Mouse (Mus musculus) neural tube, embryonic 13.5 days (tissue): Measurements from ENCODE around the gene Nebl. TPM values are rescaled to one million over a fixed set of nuclear protein-coding genes. Genes with fewer than 3 reads are reported as not detected.
A peak's percentile ranks its signal among the peaks of the same experiment; 100 is the strongest.

ENCODE experiments used
- ATAC-seq: fragments of 200-750 bp; cut with Nextera tagmentation; 2 replicates; pipeline ENCODE4 v1.8.0; 2017; ENCODE audit warnings: low read depth, mild to moderate bottlenecking, moderate TSS enrichment, moderate library complexity
- H3K27ac ChIP-seq: fragments of 300-500 bp; sonication (generic); replicated peaks from 2 replicates; pipeline ENCODE4 v1.5.1; 2015; ENCODE audit warnings: moderate library complexity, mild to moderate bottlenecking, inconsistent platforms
- H3K27me3 ChIP-seq: fragments of 300-500 bp; sonication (generic); 2 replicates; pipeline ENCODE4 v1.6.1; 2015; ENCODE audit warnings: mild to moderate bottlenecking, inconsistent platforms
- H3K36me3 ChIP-seq: fragments of 300-500 bp; sonication (generic); 2 replicates; pipeline ENCODE4 v1.6.1; 2015; ENCODE audit warnings: mild to moderate bottlenecking, inconsistent platforms
- H3K4me1 ChIP-seq: fragments of 300-500 bp; sonication (generic); replicated peaks from 2 replicates; pipeline ENCODE4 v1.6.1; 2015; ENCODE audit warnings: inconsistent platforms
- H3K4me2 ChIP-seq: fragments of 300-500 bp; sonication (generic); 2 replicates; pipeline ENCODE4 v1.6.1; 2015; ENCODE audit warnings: inconsistent platforms, mild to moderate bottlenecking, moderate library complexity
- H3K4me3 ChIP-seq: fragments of 300-500 bp; sonication (generic); 2 replicates; pipeline ENCODE4 v1.5.1; 2015; ENCODE audit warnings: mild to moderate bottlenecking, inconsistent platforms
- H3K9ac ChIP-seq: fragments of 300-500 bp; sonication (generic); 2 replicates; pipeline ENCODE4 v1.6.1; 2015; ENCODE audit warnings: moderate library complexity, mild to moderate bottlenecking, inconsistent platforms
- H3K9me3 ChIP-seq: fragments of 300-500 bp; sonication (generic); 2 replicates; pipeline ENCODE4 v1.6.1; 2016; ENCODE audit warnings: inconsistent platforms
- WGBS: fragments of 180-500 bp; shearing (Covaris S2); methylation state at CpG from one replicate; pipeline ENCODE4 v1.1.7; 2015; 5-methylcytosine and 5-hydroxymethylcytosine counted together
- polyA plus RNA-seq: library from polyadenylated mRNA; unstranded; fragments of >200 nt; fragmentation: Nextera tagmentation; extraction: Ambion mirVana; gene quantifications from 2 replicates; pipeline ENCODE4 v1.2.1, GENCODE M21; 2015

The Nebl gene
- polyA plus RNA-seq: 9.2 and 10.9 TPM in 2 replicates

DNA sequence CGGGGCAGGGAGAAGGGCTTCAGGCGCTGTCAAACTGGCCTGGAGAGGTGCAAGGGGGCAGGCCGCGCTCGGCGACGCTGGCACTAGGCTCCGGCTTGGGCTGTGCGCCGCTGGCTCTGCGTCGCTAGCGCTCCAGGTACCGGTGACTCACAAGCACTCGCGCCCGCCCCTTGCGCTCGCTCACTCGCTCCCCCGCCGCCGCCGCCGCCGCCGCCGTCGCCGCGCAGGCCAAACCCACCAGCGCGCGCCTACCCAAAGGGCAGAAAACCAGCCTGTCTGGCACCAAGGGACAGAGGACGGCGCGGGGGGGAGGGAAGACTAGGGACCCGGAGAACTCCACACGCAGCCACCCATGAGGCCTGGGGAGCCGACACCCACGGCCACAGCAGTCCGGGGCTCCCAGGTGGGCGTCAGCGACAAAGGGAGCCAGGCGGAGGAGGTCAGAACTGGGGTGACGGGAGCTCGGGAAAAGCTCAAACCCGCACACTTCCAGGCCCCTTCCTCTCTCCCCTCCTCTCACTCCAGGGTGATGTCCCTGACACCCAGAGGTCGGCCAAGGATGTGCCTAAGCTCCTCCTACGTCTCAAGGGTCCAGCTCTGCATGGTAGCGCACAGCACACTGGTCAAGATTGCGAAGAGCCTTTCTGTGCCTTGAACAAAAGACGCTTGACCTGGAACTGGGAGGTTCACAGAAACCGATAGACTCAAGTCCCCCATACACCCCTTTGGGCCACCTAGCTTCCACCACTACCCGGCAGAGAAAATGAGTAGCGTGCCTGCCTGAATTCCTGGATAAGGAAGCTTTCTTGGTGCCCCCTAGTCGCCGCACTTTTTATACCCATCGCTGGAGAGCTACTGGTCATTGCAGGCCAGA lies at the start of gene Nebl:
Nebl (minus strand) TSS at position 508 of the 874 bp plus-strand sequence.
- Histone ChIP-seq H3K27me3 (peaks cover 37% of the 10 kb centered on the region), H3K4me2 (peak within 1 kb of the TSS; percentile 81), H3K4me1 (peaks cover 24% of the 10 kb centered on the region), H3K4me3 (peak within 1 kb of the TSS; percentile 66), H3K9ac (peak within 1 kb of the TSS; percentile 85), H3K27ac (peak within 1 kb of the TSS; percentile 78), H3K36me3 (no peaks in the 10 kb centered on the region), H3K9me3 (no peaks in the 10 kb centered on the region)
- WGBS: under 1% methylated on average over 59 of the region's 59 CpGs
- ATAC-seq: peak; percentile 91

DNA sequence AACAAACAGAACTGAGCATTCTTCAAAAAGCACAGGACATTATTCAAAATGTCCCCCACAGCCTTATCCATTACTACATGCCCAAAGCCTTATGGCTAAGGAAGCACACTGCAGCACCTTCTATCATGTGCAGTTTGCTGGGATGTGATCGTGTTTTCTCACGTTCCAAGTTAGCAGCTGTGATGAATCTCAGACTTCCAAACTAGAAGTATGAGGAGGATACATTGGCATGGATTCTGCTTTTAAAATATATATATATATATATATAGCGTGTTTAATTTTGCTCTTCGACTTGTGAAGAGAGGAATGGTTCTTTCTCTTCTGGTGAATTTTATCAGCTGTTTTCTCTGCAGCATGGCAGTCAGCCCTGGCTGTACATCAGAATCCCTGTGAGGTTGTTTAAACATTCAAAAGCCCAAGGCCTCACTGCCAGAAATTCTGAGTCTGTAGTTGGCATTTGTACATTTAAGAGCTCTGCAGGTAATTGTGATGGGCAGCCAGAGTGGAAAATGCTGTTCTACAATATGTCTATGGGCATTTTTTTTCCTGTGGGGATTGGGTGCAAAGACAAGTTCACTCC lies 39.1 kb upstream of the Nebl start:
- Histone ChIP-seq H3K27me3 (no peaks in the 10 kb centered on the region), H3K4me1 (no peaks in the 10 kb centered on the region), H3K9ac (no peak overlapping the region), H3K4me3 (no peak overlapping the region), H3K36me3 (no peaks in the 10 kb centered on the region), H3K4me2 (no peak overlapping the region), H3K9me3 (no peaks in the 10 kb centered on the region), H3K27ac (no peak overlapping the region)
- no peak for ATAC-seq
- WGBS: 89% methylated on average over 4 of the region's 4 CpGs

DNA sequence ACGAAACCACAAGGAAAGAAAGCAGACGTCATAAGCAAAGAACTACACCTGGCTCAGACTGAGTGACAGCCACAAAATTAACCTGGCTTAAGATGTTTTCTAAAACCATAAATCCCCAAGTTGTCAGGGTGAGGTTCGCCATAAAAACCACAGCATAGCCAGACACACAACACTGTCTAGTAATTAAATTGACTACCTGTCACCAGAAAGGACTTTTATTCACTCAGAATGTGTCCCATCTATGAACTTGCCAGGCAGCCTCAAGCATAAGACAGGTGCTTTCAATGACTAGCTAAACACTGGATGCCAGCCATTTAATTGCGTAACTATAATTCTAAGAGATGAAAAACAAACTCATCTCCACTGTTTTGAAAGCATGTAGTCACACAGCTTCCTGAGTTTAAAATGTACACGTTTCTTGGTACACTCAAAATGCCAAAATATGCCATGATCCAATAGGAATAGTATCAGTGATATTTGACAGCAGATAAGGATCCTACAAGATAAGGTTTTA lies 38.0 kb upstream of the Nebl start:
- WGBS: 83% methylated on average over 5 of the region's 5 CpGs
- no peak for ATAC-seq

DNA sequence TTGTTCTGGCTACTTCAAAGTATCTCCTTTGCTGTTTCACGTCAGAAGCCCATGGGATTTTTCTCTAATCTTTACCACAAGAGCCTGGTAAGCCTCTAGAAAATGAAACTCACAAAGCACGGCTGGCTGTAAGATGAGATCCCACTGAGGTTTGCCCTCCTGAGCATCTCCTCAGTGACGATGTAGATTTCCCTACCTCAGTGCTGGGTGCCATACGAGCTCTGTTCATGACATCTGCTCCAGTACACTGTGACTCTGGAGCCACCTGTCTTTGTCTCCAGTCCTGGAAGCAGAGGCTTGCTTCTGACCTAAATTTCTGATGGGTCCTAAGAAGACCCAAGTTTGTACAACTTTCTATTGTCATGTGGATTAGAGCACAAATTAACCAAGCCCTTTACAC lies 25.0 kb upstream of the Nebl start:
- H3K9me3 ChIP-seq: no peaks in the 10 kb centered on the region
- no peak overlapping the region for H3K27ac ChIP-seq
- H3K9ac ChIP-seq: no peak overlapping the region
- H3K4me1 ChIP-seq: no peaks in the 10 kb centered on the region
- H3K36me3 ChIP-seq: no peaks in the 10 kb centered on the region
- no peaks in the 10 kb centered on the region for H3K27me3 ChIP-seq
- no peak overlapping the region for H3K4me3 ChIP-seq
- 67% methylated on average over 4 of the region's 4 CpGs for WGBS
- no peak overlapping the region for H3K4me2 ChIP-seq
- no peak for ATAC-seq

More for the DNA sequence above, 38.0 kb upstream of the Nebl start:
- Histone ChIP-seq H3K4me3 (no peak overlapping the region), H3K27ac (no peak overlapping the region), H3K36me3 (no peaks in the 10 kb centered on the region), H3K9me3 (no peaks in the 10 kb centered on the region), H3K27me3 (no peaks in the 10 kb centered on the region), H3K9ac (no peak overlapping the region), H3K4me2 (no peak overlapping the region), H3K4me1 (no peaks in the 10 kb centered on the region)

DNA sequence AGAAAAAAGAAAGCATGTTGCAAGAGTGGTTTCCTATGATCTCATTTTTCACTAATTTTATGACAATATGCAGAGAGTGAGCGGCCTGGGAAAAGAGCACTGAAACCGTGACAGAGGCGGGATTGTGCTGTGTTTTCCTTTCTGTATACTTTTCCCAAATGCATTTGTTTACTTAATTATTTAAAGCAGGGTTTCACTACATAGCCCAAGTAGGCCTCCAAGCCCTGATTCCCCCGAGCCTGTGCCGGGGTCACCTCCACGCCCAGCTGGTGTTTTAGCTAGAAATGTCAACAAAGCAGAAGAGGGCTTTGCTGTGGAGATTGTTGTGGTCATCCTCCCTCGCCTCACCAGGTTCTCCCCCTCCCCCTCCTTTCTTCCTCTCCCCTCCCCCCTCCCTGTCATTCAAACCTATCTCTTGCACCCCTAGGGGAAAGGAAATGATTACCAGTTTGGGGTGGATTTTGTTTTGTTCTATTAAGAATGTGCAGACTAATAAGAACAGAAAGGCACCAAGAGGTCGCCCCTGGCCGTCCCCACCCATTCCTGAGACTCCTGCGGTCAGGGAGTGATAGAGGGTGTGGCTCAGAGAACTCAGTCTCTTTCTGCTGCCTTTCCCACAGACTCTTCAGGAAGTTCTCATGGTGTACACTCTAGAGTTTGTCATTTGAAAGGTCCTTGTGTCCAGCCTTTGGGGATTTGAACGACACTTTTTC lies 10.9 kb upstream of the Nebl start:
- H3K4me2 ChIP-seq: peak overlapping the region; percentile 56
- no peak overlapping the region; the same call in 1 of the 2 replicates for H3K27ac ChIP-seq
- H3K4me1 ChIP-seq: peaks cover 16% of the 10 kb centered on the region
- peak; percentile 45; the same call in 1 of the 2 replicates for ATAC-seq
- H3K9me3 ChIP-seq: no peaks in the 10 kb centered on the region
- H3K4me3 ChIP-seq: peak overlapping the region; percentile 27
- 0 out of 2 replicates have a peak overlapping the region, but pooled peaks have one; percentile 17 for H3K9ac ChIP-seq
- no peaks in the 10 kb centered on the region; the same call in 1 of the 2 replicates for H3K27me3 ChIP-seq
- WGBS: 7% methylated on average over 11 of the region's 11 CpGs
- no peaks in the 10 kb centered on the region for H3K36me3 ChIP-seq

DNA sequence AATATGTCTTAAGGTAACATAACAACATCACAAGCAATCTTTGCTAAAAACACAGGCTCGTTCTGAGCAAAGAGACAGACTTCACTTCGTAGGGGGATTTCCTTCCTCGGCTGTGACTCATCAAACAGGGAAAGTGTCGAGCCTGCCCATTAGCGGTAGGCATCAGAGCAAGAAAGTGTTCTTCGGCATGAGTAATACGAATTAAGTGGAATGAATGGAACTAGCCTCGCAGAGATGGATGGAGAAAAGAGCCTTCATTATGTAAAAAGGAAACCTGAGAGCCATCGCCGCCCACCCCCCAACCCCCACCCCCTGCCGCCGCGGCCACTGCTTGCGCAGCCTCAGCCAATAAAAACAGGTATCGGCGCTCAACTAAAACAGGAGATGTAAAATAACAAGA lies 10.3 kb upstream of the Nebl start:
- Histone ChIP-seq H3K27ac (no peak overlapping the region; the same call in 1 of the 2 replicates), H3K4me2 (peak overlapping the region; percentile 56), H3K4me3 (peak overlapping the region; percentile 27), H3K9ac (peak overlapping the region; percentile 17; the same call in 1 of the 2 replicates), H3K27me3 (no peaks in the 10 kb centered on the region; the same call in 1 of the 2 replicates), H3K4me1 (peaks cover 16% of the 10 kb centered on the region), H3K36me3 (no peaks in the 10 kb centered on the region), H3K9me3 (no peaks in the 10 kb centered on the region)
- peak; percentile 69 for ATAC-seq
- under 1% methylated on average over 16 of the region's 16 CpGs for WGBS

DNA sequence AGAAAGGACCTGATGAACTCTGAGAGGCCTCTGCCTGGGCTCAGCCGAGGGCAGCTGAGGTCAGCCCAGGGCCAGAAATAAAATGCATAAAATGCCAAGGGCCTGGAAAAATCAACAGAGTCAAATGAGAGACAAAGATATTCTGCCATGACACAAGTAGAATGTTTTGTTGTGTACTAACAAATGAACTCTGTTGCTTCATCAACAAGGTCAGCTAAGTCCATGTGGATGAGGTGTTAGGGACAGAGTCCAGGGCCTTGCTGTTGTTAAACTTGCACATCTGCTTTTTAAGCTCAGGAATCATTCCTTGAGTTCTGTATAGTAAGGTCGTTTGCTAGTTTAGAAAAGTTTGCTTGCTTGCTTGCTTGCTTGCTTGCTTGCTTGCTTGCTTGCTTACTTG lies 9.2 kb upstream of the Nebl start:
- ATAC-seq: no peak
- Histone ChIP-seq H3K9ac (no peak overlapping the region), H3K4me1 (peaks cover 16% of the 10 kb centered on the region), H3K4me3 (no peak overlapping the region), H3K4me2 (no peak overlapping the region), H3K27me3 (no peaks in the 10 kb centered on the region; the same call in 1 of the 2 replicates), H3K27ac (no peak overlapping the region), H3K9me3 (no peaks in the 10 kb centered on the region), H3K36me3 (no peaks in the 10 kb centered on the region)
- 52% methylated on average over 2 of the region's 2 CpGs for WGBS

DNA sequence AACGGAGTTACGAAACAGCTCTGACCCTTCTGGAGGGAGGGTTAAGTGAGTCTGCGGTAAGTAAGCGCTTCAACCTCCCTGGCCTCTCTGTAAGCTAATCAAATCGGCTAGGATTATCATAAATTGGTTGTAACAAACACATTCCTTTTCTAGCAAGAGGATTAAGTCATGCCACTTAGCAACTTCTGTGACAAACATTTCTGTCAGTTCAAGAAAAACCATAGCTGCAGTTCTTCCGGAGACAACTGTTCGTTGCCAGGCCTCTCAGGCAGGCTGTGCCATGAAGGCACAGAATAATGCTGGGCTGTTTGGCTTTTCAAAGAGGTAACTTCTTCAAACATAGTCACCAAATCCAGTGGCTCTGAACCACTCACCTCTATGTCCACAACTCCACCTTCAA lies 946 bp upstream of the Nebl start:
- peaks cover 37% of the 10 kb centered on the region for H3K27me3 ChIP-seq
- no peak overlapping the region for H3K27ac ChIP-seq
- WGBS: 39% methylated on average over 7 of the region's 7 CpGs
- no peaks in the 10 kb centered on the region for H3K36me3 ChIP-seq
- H3K4me1 ChIP-seq: peaks cover 24% of the 10 kb centered on the region
- H3K4me3 ChIP-seq: no peak overlapping the region
- ATAC-seq: no peak
- H3K4me2 ChIP-seq: peak overlapping the region; percentile 81
- no peak overlapping the region for H3K9ac ChIP-seq
- H3K9me3 ChIP-seq: no peaks in the 10 kb centered on the region

DNA sequence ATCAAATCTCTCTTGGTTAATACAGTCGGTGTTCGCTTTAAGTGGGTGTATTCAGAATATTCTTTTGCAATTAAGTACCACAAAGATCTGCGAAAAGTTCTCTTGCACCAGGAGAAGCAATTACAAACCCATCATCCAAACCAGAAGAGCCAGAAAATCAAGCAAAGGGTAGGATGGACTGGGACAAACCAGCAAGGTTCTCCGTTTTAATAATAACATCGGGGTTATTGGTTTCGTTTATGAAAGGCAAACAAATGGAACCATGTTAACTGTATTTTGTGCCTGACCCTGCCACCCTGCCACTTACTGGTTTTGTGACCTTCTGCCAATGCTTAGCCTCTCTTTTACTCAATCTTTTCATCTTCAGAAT lies 552 bp upstream of the Nebl start:
- H3K4me2 ChIP-seq: peak overlapping the region; percentile 81
- H3K36me3 ChIP-seq: no peaks in the 10 kb centered on the region
- no peak overlapping the region for H3K27ac ChIP-seq
- H3K4me3 ChIP-seq: peak overlapping the region; percentile 66
- no peaks in the 10 kb centered on the region for H3K9me3 ChIP-seq
- H3K27me3 ChIP-seq: peaks cover 37% of the 10 kb centered on the region
- H3K9ac ChIP-seq: peak overlapping the region; percentile 85; the same call in 1 of the 2 replicates
- ATAC-seq: no peak
- WGBS: 12% methylated on average over 6 of the region's 6 CpGs
- peaks cover 24% of the 10 kb centered on the region for H3K4me1 ChIP-seq

DNA sequence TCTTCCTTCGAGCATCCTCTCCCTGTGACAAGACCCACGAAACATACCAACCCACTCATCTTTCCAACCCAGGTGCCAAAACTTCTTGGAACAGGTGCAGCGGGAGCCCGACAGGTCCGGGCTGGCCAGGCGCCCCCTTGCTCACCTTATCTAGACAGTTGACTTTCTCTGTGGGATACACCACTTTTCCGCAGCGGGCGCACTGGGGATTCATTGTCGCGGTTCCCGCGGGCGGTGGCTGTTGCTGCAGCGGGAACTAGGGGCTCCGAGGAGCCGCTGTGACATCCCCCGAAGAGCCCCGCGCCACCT lies 662 bp downstream of the Nebl start:
- H3K27me3 ChIP-seq: peaks cover 37% of the 10 kb centered on the region
- H3K4me3 ChIP-seq: peak overlapping the region; percentile 66
- no peaks in the 10 kb centered on the region for H3K36me3 ChIP-seq
- peak overlapping the region; percentile 78 for H3K27ac ChIP-seq
- H3K4me2 ChIP-seq: peak overlapping the region; percentile 81
- WGBS: under 1% methylated on average over 20 of the region's 20 CpGs
- peaks cover 24% of the 10 kb centered on the region for H3K4me1 ChIP-seq
- ATAC-seq: peak; percentile 52
- peak overlapping the region; percentile 85 for H3K9ac ChIP-seq
- no peaks in the 10 kb centered on the region for H3K9me3 ChIP-seq

DNA sequence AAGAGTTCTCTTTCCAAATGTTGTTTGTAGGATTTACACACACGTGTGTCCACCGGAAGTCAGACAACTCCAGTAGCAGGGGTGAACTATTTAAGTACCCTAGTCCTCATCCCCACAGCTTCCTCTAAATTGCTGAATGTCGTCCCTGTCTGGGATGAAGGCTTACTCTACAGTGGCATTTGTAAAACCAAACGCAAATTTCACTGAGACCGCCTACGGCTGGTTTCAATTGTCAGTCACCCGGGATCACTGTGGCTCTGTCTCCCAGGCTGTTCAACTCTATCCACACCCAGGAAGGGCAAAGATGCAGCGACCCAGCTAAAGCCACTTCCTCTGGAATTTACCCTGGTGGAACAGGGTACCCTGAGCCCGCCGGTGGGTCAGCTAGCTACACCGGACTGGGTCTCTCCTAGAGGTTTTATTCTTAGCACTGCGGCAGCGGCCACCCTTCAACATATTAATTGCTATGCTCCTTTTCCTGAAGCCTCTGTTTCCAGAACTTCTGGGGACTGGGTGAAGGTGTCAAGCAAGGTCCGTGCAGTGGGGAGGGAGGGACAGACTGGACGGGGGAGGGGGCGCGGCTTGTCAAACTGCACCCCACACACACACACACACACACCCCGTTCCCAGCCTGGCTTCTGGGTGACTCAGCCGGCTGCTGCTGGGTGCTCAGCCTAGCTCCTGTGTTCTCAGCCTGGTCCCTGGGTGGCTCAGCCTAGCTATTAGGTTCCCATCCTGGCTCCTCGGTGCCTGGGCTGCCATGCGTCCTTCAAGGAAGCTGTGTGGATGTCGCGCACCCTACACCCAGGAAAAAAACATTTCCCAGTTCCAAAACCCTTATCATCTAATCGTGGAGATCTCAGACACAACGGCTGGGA lies 1.3 kb downstream of the Nebl start:
- Histone ChIP-seq H3K9ac (peak overlapping the region; percentile 85), H3K9me3 (no peaks in the 10 kb centered on the region), H3K27me3 (peaks cover 37% of the 10 kb centered on the region), H3K4me1 (peaks cover 24% of the 10 kb centered on the region), H3K4me2 (peak overlapping the region; percentile 81), H3K36me3 (no peaks in the 10 kb centered on the region), H3K27ac (no peak overlapping the region), H3K4me3 (peak overlapping the region; percentile 66)
- WGBS: 4% methylated on average over 25 of the region's 25 CpGs
- ATAC-seq: peak; percentile 68
